Mouse (Mus musculus): ENCODE measurements around the gene Pola2.

DNA sequence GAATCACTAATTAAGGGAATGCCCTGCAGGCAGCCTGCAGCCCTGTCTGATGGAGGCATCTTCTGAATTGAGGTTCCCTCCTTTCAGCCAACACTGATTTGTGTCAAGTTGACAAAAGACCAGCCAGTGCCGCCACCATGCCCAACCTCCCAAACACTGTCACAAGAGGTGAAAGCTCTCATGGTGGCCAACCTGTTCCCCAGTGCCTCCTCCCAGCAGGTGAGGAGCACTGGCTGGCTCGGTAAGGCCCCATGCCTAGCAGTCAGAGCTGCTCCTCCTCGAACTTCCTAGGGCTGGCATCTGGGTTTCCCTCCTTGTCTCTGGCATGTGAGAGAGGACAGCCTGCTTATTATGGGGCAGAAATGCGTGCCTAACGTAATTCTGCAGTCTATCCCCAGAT, 24.3 kb downstream of the Pola2 start:
- TF ChIP-seq CTCF (conservative IDR thresholded peaks at IDR 0.05; ENCODE audit: insufficient read depth, insufficient read length, low read depth, low read length) (no peak), POLR2A (IDR thresholded peaks at IDR 0.05; ENCODE audit: low read depth, low read length) (no peak)

Measured in kidney, adult 2 months (tissue).